Mouse (Mus musculus) left cerebral cortex, postnatal 10 days (tissue): ENCODE data around the gene Slc29a3. TPM values are rescaled to one million over a fixed set of nuclear protein-coding genes. Genes with fewer than 3 reads are reported as not detected.

ENCODE experiments used
- DNase-seq, 2 experiments: peaks; one replicate each; pipeline ENCODE4 v3.0.0; 2021 to 2022; ENCODE audit warnings: low spot score in 2 of 2, mixed read lengths in 1 of 2; ENCODE audit errors: extremely low spot score in 1 of 2
- intact Hi-C: fragments of 180-260 bp; cut with DNase I; formaldehyde crosslinking; loops from one replicate; pipeline ENCODE4 v1.15.1; 2025
- total RNA-seq, 2 experiments: library from RNA; stranded (reverse); gene quantifications; 2 replicates each; pipeline ENCODE4 v1.2.3; 2021

Slc29a3 gene
- total RNA-seq, 2 experiments from 2014 or later: 16.5 to 16.9 TPM

DNA sequence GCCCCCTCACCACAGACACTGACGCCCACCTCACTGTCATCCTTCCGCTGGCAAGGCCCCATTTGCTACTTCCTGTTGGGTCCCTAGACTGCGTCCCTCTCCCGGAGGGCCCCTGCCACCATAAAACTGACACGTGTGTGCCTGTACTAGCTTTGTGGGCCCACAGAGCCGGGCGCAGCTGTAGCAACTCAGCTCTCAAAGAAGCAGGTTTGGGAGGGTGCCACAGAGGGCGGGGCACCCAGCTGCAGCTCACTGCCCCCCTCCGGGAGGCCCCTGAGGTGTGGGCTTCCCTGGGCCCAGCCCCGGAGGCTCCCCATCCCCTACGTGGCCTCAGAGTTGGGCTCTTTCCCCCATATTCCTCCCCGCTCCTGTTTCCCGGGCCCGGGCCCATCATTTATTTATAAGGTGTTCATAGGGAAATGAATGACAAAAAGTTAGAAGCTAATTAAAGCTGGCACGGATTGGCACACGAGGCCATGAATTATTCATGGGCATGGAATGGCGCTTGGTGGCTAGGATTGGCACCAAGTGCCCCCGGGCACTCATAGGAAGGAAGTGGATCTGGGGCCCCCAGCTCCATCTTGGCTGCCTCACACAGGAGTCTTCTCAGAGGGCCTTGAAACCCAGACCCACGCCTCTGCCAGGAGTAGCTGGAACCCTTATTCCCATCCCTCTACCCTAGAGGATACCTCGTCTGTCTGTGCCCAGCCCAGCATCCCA lies 60.8 kb downstream of the Slc29a3 start:
- intact Hi-C loops: no loop called here
- peak; percentile 19 to 47 for DNase-seq

DNA sequence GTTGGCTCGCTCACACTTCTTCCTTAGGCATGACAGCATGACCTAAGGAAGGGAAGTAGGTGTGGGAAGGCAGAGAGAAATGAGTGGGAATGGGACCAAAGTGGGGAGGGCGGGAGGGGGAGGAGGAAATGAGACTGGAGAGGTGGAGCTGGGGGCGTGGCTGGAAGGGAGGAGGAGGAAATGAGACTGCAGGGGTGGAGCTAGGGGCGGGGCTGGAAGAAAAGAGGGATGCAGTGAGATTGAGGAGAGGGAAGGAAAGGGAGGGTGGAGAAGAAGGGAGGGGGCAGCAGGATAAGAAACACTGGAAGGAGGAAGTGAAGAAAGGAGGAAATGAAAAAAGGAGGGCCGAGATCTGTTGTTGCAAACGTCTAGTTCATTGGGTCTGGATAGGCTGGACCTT lies 61.6 kb downstream of the Slc29a3 start:
- intact Hi-C loops: no loop called here
- DNase-seq: peak in 1 of 2 experiments; percentile 50

DNA sequence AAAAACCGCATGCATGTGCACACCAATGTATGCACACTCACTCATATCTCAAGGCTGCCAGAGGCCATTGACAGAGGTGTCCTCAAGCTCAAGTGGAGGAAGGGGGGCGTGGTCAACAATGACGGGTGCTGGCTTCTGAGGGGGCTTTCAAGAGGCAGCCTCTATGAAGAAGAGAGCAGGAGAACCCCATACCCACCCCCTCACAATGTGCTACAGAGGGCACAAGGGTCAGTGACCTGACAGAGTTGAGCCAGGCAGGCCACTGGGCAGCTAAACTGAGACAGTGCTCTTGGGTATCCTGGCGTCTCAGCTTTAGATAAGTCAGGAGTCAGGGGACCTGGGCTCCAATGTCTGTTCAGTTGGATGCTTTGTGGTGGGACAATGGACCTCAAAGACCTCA lies 63.2 kb downstream of the Slc29a3 start:
- intact Hi-C loops: loop anchor here (5.0 kb wide), 2 partner anchors 63 to 157 kb away; partner anchors contain the start of gene Slc29a3
- no peak for DNase-seq

DNA sequence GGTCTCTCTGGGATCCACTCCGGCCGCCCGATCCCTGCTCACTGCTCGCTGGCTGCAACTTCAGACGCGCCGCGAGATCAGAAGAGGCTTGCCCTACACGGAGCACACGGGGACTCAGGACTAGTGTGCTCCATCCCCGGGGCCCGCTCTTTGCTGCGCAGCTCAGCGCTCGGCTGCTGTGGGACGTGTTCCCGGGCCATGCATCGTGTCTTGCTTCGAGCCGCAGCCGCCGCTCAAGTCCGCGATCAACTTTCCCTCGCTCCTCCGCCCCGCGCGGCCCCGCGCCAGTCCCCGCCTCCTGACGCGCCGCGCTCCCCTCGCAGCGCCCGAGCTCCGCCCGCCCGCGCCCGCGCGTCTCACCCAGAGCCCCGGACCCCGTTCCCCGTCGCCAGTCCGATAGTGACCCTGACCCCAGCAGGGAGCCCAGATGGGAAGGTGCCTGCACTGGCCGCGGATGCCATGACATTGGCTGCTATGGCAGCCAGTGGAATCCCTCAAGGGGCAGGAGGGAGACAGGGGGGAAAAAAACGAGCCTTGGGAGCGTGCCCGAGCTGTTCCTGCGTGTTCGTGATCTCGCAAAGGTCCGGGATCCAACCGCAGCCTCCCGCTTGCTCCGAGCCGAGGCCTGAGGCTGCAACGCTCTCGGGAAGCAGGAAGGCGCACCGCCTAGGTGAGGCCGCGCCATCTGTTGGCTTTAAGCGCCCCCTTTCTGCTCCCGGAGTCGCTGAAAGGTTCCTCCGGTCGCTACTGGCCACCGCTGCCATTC lies 65.4 kb downstream of the Slc29a3 start:
- intact Hi-C loops: loop anchor here (5.0 kb wide), 2 partner anchors 65 to 155 kb away; partner anchors contain the start of gene Slc29a3
- peak; percentile 23 to 71 for DNase-seq

DNA sequence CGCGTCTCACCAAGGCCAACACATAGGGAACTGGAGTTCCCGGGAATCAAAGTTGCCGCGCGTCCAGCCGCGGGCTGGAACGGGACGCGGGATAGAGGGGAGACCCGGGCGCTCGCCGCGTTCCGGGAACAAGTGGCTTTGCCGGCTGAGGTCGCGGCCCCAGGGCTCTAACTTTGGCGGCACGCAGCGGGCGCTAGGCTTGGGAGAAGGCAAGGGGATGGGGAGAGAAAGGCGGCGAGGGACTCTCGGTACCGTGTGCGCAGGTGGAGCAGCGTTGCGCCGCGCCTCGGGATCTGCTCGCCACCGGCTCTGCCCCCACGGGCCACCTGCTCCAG lies 66.0 kb downstream of the Slc29a3 start:
- intact Hi-C loops: loop anchor here (5.0 kb wide), 2 partner anchors 66 to 154 kb away; partner anchors contain the start of gene Slc29a3
- DNase-seq: no peak

DNA sequence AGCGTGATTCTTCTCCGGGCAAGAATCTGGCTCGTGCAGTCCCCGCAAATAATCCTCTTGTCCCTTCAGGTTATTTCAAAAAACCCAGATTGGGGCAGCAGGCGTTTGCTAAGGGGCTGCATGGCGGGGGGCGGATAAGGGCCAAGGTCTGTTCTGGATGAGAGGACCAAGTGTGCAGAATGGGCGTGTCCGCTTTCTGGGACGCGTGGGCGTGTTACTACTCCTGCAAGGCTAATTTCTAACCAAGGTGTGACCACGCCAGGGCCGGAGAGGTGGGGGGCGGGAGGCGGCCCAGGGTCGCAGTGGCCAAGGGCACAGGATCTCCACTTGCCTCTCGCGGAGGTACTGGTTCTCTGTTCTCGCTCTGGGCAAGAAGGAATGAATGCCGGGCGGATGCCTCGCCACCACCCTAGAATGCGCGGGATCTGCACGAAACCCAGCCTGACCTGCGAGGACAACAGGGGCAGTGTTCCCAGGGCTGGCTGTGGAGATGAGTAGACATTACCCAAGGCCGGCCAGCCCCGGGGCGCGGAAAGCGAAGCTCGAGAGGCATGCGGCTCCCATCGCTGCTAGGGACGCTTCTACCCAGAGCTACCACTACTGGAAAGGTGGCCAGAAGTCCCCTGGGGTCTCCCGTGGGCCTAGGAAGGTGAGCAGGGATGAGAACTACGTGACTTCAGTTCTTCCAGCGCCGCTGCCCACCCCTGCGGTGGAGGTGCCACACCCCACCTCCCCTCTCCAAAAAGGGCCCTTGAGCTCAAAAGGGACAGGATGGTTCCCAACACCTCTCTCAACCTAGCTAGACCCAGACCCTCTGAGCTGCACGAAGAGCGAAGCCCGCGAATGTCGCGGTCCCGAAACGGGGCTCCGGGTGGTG lies 66.6 kb downstream of the Slc29a3 start:
- peak in 1 of 2 experiments; percentile 36 for DNase-seq
- intact Hi-C loops: loop anchor here (5.0 kb wide), 2 partner anchors 66 to 154 kb away; partner anchors contain the start of gene Slc29a3

DNA sequence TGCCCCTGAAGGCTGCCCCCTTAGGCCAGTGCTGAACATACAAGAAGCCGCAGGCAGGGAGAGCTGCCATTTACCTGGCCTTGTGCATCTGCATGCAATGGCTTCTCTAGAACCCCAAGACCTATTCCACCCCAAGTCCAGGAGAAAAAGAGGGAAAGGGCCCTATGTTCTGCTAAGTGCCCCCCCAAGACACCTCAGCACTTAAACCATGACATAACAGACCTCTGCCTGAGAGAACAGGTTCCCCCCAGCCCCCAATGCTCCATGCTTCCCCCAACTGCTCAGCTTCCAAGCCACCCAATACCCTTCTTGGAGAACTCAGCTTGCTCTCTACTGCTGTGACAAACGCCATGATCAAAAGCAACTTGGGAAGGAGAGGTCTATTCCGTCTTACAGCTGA lies 73.7 kb downstream of the Slc29a3 start:
- intact Hi-C loops: no loop called here
- no peak for DNase-seq

DNA sequence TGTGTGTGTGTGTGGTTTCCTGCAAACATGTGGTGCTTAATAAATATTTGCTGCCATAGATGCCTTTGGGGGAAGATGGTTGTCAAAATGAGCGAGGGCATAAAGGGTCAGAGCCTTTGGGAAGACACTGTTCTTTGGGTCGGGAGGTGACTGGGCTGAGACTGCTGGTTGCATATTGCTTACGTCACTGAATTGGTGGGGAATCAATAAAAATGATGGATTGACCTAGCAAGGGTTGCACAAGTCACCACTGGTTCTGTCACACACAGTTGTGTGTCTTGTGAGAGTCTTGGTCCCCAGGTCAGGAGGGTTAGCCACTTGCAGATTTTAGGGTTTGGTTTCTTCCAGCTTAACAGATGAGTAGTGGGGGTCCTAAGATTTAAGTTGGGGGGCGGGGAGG lies 75.3 kb downstream of the Slc29a3 start:
- no peak for DNase-seq
- intact Hi-C loops: no loop called here

DNA sequence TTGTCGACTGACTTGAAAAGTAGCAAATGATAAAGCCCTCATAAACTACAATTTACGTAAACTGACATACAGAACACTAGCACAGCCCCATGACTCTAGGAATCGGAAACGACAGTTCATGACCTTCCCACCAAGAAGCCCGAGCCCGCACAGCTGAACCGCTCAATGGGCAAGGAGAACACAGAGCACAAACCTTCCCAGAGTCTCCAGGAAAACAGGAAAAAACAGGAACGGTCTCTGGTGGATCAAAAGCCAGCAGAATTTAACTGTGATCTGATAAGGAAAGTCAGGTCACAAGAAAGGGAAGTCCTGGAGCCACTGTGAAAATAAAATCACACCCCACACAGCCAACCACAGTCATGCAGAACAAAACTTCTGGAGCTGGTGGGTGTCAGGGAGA lies 82.4 kb downstream of the Slc29a3 start:
- DNase-seq: no peak
- intact Hi-C loops: no loop called here

DNA sequence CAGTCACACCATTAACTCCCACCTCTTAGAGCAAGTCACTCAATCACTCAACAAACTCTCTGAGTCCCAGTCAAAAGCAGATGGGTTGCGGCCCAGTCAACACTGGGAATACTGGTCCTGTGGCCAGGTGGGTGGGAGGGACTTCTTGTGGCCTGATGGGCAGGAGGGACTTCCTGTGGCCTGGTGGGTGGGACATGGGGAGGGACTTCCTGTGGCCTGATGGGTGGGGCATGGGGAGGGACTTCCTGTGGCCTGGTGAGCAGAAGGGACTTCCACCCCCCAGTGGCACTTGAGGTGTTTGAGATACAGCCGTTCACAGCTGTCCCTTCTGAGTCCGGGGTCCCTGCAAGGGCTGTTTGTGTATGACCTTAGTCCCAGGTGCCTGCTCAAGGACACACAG lies 84.0 kb downstream of the Slc29a3 start:
- no peak for DNase-seq
- intact Hi-C loops: no loop called here

Other genes with a start within 250 kb of the Slc29a3 start
- 1 to 10 TPM; 2.1 TPM for gene Cdh23, start 56.3 kb downstream of the Slc29a3 start, total RNA-seq
- gene Unc5b, start 78.8 kb upstream of the Slc29a3 start, total RNA-seq: 1 to 10 TPM; 7.6 to 8.3 TPM